ENCODE assay signal across 8 mouse cellular contexts in the genomic region with DNA sequence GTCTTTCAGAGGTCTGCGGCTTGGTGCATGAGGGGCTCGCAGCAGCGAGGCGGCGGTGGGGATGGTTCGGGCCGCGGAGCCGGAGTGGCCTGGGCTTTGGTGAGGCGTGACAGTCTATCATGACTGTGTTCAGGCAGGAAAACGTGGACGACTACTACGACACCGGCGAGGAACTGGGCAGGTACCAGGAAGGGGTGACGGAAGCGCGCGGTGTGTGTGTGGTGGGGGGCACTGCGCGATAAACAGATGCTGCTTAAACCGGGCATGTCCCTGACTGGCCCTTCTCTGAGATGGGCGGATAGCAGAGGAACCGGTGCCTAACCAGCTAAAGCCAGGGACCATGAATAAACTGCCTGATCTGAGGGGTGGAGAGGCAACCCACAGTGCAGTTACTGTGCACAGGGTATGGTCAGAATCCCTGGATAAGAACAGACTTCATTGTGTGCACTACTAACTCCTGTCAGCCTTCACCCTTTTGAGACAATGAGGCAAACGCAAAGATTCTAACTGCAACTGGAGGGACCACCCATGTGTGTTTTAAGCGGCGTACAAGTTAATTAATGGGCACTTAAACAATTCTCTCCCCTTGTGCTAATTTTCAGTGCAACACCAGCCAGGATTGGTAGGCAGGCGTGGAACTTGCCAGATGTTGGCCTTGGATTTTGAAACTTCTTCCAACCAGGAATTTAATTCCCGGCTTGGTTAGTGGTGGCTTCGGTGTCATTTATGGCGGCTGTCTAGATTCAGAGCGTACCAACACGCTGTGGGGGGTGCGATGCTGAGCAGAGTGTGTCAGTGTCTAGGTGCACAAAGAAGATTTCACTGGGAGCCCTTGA. TPM values are rescaled to one million over a fixed set of nuclear protein-coding genes. Genes with fewer than 3 reads are reported as not detected.
DNase-seq lines count a peak whose midpoint lies in the region; ATAC-seq and TF ChIP-seq lines count a peak whose summit lies in the region.

No protein-coding gene starts in this region.

- no peak for TF ChIP-seq CTCF in Patski (IDR thresholded peaks at IDR 0.05)

- peak overlapping the region; percentile 89 for H3K4me2 ChIP-seq in heart, embryonic 16.5 days (ENCODE audit: low read depth, low read length)

- H3K4me1 ChIP-seq in embryonic facial prominence, embryonic 10.5 days = peaks cover 22% of the 10 kb centered on the region
- H3K4me1 ChIP-seq in heart, embryonic 16.5 days (ENCODE audit: control insufficient read depth, insufficient read depth, low read length) = no peaks in the 10 kb centered on the region

- in situ Hi-C loops in Patski (cut with MboI; ENCODE audit: low pct_unique_long_range_greater_than_20kb) = loop anchor here (5.0 kb wide), 2 partner anchors 120 to 135 kb away; no protein-coding TSS in a partner anchor

- peak overlapping the region; percentile 94 for H3K27ac ChIP-seq in embryonic facial prominence, embryonic 10.5 days (replicated peaks)
- H3K27ac ChIP-seq in heart, embryonic 16.5 days (ENCODE audit: low read length) = peak overlapping the region; percentile 49

- peak; percentile 24 to 28 for DNase-seq in CD8-positive naive resting alpha-beta T cell, adult 2 months (ENCODE audit: low read depth in 2 of 2, low spot score in 2 of 2)
- no peak for DNase-seq in Patski (ENCODE audit: low read depth, low spot score)
- DNase-seq in embryonic facial prominence, embryonic 10.5 days (ENCODE audit: low spot score) = peak; percentile 73
- DNase-seq in kidney, postnatal 14 days = peak; percentile 46
- peak; percentile 43 for DNase-seq in lung, postnatal 10 days
- DNase-seq in right cerebral cortex, adult 18-20 months = peak; percentile 40
- DNase-seq in spleen, postnatal 14 days (ENCODE audit: low spot score in 2 of 2) = no peak

- H3K4me3 ChIP-seq in embryonic facial prominence, embryonic 10.5 days = peak overlapping the region; percentile 92
- H3K4me3 ChIP-seq in heart, embryonic 16.5 days (ENCODE audit: low read length) = peak overlapping the region; percentile 71

- POLR2A ChIA-PET in Patski (lab: Charles Lee) = interaction anchor here (0.8 to 1.5 kb wide), 2 partner anchors 8 to 22 kb away, joined by 3 to 6 read pairs; no protein-coding TSS in a partner anchor

- peaks cover 35% of the 10 kb centered on the region for H3K36me3 ChIP-seq in embryonic facial prominence, embryonic 10.5 days (replicated peaks)
- H3K36me3 ChIP-seq in heart, embryonic 16.5 days (ENCODE audit: control insufficient read depth, insufficient read depth) = no peaks in the 10 kb centered on the region

- H3K9ac ChIP-seq in heart, embryonic 16.5 days (ENCODE audit: low read length) = peak overlapping the region; percentile 84

- CTCF ChIA-PET in Patski (lab: Charles Lee) = interaction anchor here (1.4 to 7.2 kb wide), 5 partner anchors 14 to 142 kb away, joined by 4 to 55 read pairs (median 20); no protein-coding TSS in a partner anchor

- ATAC-seq in Patski = peak; percentile 51
- ATAC-seq in heart, embryonic 16.5 days (replicated peaks; ENCODE audit: extremely low read depth, insufficient read depth, low FRiP score) = peak; percentile 56

- 12% methylated on average over 34 of the region's 34 CpGs for WGBS in embryonic facial prominence, embryonic 10.5 days
- 16% methylated on average over 34 of the region's 34 CpGs for WGBS in heart, embryonic 16.5 days

- no peaks in the 10 kb centered on the region for H3K9me3 ChIP-seq in embryonic facial prominence, embryonic 10.5 days
- H3K9me3 ChIP-seq in heart, embryonic 16.5 days (replicated peaks; ENCODE audit: control insufficient read depth, low read length) = no peaks in the 10 kb centered on the region

- H3K27me3 ChIP-seq in Patski = no peaks in the 10 kb centered on the region
- H3K27me3 ChIP-seq in embryonic facial prominence, embryonic 10.5 days (replicated peaks; ENCODE audit: low read depth, poor library complexity, severe bottlenecking) = no peaks in the 10 kb centered on the region
- H3K27me3 ChIP-seq in heart, embryonic 16.5 days (ENCODE audit: control insufficient read depth, insufficient read depth, low read length) = no peaks in the 10 kb centered on the region

RNA-seq across cellular contexts. Expression of gene Dapk1, which starts 0.9 kb away (rescaled TPM):
- 38.8 TPM for polyA plus RNA-seq in Patski (2021)
- polyA plus RNA-seq in embryonic facial prominence, embryonic 10.5 days (2016; fragmentation: Nextera tagmentation; extraction: Ambion mirVana) = 20.0 and 20.9 TPM in 2 replicates
- 8.3 and 11.5 TPM in 2 replicates for polyA plus RNA-seq in heart, embryonic 16.5 days (2015; fragmentation: Nextera tagmentation; extraction: Ambion mirVana)

Comparison
In these comparisons a context has a peak if more than half of its experiments do, and no peak if none do; other contexts are left out.
1. DNase-seq: peak in CD8-positive naive resting alpha-beta T cell, adult 2 months (2 of 2), embryonic facial prominence, embryonic 10.5 days (single experiment), kidney, postnatal 14 days (single experiment), lung, postnatal 10 days (single experiment) and right cerebral cortex, adult 18-20 months (single experiment); none in Patski (single experiment) and spleen, postnatal 14 days (0 of 2).